Mouse (Mus musculus): ENCODE results near the gene Slc25a26.

Slc25a26 gene
- long read RNA-seq, experiment 1, partial matches to known transcripts: 0 of 4 reads
- long read RNA-seq, experiment 1, other reads (novel, unspliced or antisense): 1 of 4 reads
- long read RNA-seq, experiment 2, partial matches to known transcripts: 0 of 2 reads
- long read RNA-seq, experiment 2, other reads (novel, unspliced or antisense): 1 of 2 reads

DNA sequence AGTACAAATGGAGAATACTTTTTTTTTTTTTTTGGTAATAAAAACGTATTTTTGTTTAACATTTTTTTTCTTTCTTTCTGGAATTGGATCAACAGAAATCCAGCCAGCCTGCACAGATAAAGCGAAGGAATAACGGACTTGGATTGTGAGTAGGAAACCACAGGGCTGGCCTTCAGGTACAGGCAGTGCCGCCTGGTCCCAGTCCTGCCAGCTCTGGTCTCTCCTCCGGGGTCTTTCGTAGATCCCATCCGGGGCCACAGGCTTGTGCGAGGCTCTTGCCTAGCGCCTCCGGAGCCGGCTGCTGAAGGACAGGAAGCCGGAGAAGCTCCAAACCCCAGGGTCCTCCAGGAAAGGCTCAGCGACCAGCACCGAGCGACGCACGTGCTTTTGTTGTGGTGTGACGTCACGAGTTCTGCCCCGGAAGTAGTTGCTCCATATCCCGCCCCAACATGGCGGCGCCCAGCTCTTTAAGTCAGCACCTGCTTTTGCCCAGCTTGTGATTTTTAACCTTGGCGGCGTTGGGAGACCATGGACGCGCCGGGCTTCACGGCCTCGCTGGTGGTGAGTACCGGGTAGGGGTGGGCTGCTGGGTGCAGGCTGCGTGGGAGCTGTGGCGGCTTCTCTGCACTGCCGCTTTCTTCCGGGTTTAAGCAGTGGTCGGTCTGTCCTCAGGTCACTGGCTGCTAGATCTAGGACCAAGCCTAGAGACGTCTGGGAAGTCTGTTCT, at the start of gene Slc25a26:
Gene Slc25a26, plus strand, starts transcription at position 435 of the 727 bp plus-strand sequence.
- intact Hi-C loops (cut with DNase I): no loop called here

DNA sequence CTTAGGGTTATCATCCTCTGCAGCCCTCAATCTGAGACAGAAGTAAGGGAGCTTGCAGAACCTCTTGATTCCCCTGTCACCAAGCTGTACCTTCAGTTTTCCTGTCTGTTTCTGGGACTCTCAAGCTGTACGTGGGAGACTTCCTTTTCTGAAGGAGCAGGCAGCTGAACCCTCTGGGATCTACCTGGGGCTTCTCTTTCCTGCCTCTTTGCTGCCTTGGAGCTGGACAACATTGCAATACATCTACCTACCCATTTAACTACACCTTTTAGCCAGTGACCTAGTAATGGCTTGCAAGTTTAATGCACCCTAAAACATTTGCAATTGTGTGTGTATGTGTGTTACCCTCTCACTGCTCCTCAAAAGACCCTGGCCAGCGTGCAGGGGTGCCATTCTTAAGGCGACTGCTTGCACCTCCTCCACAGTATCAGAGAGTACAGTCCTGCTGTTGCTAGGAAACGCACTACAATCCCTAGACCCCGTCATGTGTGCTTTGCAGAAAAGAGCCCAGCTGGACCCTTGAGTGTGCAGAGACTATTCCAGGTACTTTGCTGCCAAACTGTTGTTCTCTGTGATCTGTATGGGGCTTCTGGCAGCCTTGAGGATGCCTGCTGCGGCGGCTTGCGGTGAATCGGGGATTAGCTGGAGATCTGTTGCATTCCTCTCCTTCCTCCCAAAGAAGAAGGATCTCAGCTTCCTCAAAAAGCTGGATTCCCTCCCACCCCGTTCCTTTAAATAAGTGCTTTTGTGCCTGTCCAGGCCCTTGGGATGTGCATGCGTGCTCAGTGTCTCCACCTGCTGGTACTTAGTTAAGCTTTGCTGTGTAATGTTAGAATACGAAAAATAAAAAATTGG, 35.9 kb upstream of the Slc25a26 start:
- intact Hi-C loops (cut with DNase I): loop anchor here (2.0 kb wide), 1 partner anchor 383 kb away; no protein-coding TSS in a partner anchor

DNA sequence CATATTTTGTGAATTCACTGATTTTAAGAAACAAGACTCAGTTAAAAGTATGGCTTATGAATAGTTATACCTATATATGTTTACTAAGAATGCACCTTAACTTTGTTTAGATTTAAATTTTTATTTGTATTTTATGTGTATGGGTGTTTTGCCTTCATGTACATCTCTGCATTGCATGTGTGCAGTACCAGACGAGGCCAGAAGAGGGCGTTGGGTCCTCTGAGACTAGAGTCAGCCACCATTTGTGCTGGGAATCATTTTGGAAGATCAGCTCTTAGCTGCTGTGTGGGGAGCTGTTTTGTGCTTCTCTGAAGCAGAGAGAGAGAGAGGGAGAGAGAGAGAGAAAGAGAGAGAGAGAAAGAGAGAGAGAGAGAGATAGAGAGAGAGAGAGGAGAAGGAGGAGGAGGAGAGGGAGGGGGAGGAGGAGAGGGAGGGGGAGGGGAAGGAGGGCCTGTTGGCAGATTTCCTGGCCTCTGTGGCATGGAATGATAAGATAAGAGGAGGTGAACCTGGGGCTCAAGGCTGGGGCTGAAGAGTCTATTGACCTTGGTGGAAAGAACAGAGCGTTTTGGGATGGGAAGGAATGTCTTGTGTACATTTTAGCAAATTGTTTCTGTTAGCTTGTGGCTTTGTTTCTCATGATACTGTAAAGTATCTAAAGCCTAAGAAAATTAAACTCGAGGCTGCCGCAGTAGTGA, 33.5 kb upstream of the Slc25a26 start:
- intact Hi-C loops (cut with DNase I): no loop called here

DNA sequence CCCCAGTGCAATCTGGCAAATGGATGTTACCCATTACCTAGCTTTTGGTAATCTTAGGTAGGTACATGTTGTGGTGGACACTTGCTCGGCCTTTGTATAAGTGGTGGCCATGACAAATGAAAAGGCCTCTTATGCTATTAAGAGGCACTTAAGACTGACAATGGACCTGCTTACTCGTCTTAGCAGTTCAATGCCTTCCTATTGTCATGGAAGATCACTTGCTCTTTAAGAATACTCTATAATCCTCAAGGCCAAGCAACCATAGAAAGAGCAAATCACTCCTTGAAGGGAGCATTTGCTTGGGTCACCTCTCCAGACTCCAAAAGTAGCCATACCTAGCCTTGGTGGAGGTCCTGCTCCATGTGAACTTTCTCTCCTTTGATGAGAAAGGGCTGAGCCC, 7.4 kb upstream of the Slc25a26 start:
- intact Hi-C loops (cut with DNase I): no loop called here

DNA sequence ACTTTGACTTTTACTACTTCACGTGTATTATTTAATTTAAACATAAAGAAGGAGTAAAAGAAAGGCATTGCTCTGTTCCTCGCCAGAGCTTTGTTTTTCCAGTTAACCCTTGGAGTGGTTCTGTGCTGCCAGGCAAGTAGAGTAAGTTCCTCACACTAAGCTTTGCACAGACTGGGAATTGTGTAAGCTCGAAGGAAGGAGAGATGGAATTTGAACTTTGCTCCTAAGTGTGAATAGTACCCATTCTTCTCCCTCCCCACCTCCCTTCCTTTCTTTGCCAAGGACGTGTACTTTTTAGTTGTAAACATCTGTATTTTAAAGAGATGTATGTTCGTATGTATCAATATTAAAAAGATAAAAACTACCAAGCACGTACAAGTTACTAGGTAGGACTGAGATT, 3.8 kb downstream of the Slc25a26 start:
- intact Hi-C loops (cut with DNase I): no loop called here

DNA sequence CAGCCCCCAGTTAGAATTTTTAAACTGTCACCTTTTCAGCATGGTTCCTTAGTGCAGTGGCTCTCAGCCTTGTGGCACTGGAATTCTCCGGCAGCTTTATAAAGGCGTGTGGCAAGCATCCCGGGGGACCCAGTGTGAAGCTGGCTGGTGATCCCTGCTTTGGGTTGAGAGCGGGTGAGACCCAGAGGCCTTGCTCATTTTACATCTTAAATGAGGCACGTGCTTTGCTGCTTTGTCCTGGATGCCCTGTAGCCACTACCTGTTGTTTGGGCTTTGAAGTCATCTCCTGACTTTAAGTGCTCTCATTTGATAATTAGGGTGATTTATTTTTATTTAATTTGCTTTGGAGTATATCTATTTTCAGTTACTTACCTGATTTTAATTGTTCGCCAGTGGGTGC, 7.8 kb downstream of the Slc25a26 start:
- intact Hi-C loops (cut with DNase I): no loop called here

DNA sequence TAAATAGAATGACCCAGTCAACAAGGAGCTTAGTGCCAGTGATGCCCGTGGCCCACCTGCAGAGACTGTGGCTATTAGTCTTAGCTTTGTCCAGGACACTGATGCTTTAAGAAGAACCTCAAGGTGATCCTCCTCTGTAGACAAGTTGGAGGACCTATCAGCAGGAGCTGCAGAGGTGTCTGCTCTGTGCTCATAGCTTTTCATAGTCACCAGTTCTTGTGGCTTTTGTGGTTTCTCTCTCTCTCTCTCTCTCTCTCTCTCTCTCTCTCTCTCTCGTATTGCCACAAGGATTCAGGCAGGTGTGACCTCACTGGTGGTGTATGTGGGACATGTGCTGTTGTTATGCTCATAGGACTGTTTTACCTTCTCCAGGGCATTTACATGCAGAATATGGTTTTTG, 8.7 kb downstream of the Slc25a26 start:
- intact Hi-C loops (cut with DNase I): no loop called here

DNA sequence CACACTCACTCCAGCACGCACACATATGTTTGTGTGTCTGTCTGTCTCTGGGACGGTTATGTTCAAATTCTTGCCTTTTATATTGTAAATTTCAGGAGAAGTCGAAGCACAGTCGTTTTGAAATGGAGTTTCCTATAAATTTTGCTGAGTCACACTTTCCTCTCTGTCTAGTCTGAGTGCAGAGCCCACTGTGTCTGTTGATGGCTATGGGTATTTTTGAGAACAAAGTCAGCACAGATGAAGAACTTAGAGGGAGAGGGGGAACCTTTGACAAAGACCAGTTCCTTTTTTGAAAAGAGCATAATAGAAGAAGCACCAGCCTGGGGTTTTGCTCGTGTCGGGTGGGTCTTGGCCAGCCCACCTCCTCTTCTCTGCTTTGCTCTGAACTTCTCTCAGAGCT, 9.1 kb downstream of the Slc25a26 start:
- intact Hi-C loops (cut with DNase I): no loop called here

DNA sequence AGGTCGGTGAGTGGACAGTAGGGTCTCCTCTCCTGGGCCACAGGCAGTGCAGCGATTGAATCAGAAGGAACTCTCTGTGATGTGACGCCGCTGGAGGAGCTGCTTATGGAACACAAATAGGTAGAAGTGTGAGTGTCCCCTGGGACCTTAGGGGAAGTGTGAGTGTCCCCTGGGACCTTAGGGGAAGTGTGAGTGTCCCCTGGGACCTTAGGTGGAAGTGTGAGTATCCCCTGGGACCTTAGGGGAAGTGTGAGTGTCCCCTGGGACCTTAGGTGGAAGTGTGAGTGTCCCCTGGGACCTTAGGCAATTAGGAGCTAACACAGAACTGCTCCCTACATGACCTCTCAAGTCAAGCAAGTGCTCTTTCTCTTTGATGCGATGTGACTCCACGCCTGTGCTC, 18.0 kb downstream of the Slc25a26 start:
- intact Hi-C loops (cut with DNase I): no loop called here

DNA sequence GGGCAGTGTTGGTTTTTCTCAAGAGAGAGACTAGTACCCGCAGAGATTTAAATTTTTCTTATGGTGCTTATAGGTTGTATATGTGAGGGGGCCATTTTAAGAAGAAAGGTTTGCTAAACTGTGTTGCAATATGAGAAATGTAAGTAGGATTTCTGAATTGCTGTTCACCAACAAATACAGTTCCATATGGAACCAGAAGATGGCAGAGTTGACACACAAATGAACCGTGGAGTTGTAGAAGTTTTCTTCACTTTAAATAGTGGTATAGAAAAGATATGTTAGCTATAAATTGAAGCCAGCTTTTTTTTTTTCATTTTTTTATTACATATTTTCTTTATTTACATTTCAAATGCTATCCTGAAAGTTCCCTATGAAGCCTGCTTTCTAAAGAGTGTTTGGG, 24.2 kb downstream of the Slc25a26 start:
- intact Hi-C loops (cut with DNase I): loop anchor here (5.0 kb wide), 1 partner anchor 463 kb away; no protein-coding TSS in a partner anchor

DNA sequence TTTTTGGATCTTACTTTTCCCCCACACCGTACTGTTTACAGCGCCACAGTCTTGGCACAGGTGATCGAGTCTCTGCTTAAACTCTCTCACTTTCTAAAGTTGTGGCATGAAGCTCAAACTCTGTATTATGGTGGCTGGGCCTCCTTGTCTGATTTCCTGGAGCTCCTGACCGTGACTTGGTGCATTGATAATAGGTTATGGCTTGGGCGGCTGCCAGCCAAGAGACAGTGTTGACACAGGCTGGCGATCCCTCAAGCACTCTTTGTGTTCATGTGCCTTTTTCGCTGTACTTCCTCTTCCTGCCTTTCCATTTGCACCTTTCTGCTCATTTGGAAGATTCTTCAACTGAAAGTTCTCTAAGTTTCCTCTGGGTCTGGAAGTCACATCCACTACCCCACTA, 30.6 kb downstream of the Slc25a26 start:
- intact Hi-C loops (cut with DNase I): no loop called here

DNA sequence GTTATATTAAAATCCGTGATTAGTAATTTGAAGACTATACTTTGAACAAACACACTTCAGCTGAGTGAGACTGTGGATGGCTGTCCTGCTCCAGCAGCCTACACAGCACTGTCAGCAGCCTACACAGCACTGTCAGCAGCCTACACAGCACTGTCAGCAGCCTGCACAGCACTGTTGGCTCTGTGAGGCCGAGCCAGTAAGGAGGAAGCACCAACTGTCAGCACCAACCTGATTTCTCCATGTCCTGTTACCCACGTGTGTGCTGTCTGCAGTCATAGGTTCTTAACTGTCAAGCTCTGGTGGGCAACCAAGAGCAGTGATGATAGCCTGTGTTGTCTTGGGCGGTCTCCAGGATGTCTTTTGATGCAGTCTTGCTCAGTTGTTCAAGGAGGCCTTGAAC, 32.0 kb downstream of the Slc25a26 start:
- intact Hi-C loops (cut with DNase I): no loop called here

DNA sequence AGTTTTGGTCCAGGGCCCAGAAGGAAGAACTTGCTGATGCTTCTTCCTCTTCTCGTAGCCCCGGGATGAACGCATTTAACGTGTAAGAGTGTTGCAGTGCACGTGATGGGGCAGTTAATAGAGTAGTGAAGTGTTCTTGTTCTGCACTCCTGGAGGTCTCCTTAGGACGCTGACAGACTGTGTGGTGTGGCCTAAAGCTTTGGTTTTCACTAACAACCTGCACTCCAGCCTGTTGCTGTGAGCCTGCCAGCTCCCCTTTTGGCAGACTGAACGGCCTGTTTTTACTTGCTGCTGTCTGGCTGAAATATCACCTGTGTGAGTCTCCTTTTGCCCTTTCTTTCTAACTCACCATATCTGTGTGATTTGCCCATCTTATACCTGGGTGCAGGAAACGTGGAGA, 36.3 kb downstream of the Slc25a26 start:
- intact Hi-C loops (cut with DNase I): no loop called here

DNA sequence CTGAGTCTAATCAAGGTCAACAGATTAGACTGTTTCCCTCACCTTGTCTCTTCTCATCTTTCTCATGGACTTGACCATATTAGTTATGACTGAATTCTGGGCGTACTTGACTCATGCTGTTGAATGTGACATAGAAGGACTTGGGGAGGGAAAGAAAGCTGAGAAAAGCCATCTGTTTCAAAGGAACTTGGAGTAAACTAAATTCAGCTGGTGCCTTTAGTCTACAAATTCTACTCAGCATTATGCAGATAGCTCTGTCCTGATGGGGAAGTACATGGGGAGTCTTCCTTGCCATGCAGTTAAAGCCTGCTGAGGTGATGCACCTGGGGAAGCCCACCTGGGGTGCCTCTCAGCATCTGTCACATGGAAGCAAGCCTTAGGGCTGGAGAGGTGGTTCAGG, 37.5 kb downstream of the Slc25a26 start:
- intact Hi-C loops (cut with DNase I): no loop called here

DNA sequence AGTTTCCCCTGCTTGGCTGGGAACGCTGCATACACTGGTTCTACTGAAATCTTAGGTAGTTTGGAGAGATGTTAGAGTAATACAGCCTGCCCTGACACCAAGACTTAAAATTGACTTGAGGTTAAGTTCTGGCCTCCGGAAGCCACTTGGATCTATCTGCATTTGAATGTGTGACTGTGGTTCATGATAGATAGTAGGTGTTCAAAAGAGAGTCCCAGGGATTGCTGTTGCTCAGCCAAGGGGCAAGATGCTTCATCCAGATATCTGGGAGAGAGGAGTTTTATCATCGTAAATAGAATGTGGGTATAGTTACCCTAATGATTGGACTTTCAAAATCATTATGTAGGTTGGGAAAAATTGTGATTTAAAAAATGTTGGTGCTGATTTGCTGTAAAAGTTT, 40.0 kb downstream of the Slc25a26 start:
- intact Hi-C loops (cut with DNase I): loop anchor here (5.0 kb wide), 1 partner anchor 427 kb away; no protein-coding TSS in a partner anchor

DNA sequence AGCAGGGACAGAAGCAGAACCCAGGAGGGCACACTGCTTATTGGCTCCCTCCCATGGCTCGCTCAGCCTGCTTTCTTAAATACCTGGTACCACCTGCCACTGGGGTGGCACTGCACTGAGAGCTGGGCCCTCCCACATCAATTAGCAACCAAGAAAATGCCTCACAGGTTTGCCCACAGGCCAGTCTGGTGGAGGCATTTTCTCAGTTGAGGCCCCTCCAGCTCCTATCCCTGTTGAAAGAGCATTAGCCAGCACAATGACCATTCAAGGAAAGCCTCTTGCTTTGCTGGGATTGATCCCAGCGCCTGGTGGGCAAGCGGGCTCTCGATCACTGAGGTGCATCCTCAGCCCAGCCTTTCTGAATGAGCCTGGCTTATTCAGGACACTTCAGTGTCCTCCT, 40.5 kb downstream of the Slc25a26 start:
- intact Hi-C loops (cut with DNase I): loop anchor here (5.0 kb wide), 1 partner anchor 427 kb away; no protein-coding TSS in a partner anchor

DNA sequence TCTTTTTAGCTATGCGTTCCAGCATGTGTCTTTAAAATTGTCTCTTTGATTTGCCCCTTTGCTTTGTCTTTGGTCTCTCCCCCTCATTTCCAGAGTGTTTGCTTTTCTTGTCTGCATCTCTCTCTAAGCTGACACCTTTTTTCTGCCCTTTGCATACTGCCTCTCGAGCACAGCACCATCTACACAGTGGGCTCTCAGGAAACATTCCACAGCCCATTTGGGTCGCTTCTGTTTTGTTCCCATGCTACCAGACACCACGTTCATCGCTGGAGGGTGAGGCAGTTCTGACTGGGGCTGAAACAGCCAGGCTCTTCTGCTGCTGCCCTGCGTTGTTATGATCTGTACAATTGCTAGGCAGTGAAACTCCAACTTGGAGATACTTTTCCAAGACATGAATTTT, 41.0 kb downstream of the Slc25a26 start:
- intact Hi-C loops (cut with DNase I): loop anchor here (5.0 kb wide), 1 partner anchor 426 kb away; no protein-coding TSS in a partner anchor

DNA sequence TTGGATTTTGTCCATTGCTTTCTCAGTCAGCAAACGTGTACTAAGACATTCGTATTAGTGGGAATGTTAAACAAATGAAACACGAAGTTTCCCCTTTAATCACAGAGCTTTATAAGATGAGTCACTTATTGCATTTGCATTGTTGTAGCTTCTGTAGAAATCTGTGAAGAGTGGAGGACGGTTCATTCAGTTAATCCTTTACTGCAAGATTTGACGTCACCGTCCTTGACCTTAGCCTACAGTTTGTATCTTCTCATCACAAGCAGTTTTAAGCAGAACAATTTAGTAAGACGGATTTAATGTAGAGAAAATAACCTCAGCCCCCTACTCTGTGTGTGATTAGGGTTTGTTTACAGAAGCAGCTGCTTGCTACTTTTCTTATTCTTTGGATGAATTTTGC, 41.7 kb downstream of the Slc25a26 start:
- intact Hi-C loops (cut with DNase I): loop anchor here (5.0 kb wide), 1 partner anchor 425 kb away; no protein-coding TSS in a partner anchor

DNA sequence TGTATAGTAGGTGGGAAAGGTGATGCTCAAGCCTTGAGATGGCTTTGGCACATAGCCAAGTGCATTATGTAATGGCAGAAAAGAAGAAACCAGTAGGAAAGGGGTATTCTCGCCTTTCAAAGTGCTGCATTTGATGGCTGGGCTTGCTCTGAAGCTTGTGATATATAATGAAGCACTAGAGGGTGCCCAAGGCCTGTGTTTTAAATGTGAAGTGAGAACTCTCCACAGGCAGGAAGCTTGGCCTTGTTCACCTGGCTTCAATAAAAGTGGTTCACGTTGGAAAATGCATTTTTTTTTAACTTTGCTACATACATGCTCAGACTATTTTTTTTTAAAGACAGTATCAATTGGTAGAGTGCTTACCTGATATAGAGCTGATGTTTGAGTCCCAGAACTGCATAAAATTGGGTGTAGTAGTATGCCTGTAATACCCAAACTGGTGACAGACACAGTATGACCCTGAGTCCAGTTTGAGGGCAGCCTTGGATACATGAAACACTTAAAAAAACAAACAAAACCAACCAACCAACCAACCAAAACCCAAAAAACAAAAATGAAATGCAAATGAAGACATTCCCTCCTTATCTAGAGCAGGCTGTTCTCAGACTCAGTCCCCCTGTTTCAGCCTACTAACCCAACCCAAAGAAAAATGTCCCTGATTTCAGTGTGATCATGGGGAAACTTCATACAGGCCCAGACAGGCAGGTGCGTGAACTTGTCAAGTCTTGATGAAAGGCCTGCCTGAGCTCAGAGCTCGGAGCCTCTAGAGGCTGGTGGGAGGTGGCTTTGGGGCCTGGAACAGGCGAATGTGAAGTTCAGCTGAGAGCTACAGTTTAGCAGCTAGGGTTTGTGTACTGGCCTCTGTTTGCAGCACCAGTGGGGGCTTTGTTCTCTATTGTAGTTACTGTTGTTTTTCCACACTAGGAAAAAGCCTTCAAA, 44.0 kb downstream of the Slc25a26 start:
- intact Hi-C loops (cut with DNase I): loop anchor here (2.0 to 5.0 kb wide), 2 partner anchors 423 to 443 kb away; no protein-coding TSS in a partner anchor

DNA sequence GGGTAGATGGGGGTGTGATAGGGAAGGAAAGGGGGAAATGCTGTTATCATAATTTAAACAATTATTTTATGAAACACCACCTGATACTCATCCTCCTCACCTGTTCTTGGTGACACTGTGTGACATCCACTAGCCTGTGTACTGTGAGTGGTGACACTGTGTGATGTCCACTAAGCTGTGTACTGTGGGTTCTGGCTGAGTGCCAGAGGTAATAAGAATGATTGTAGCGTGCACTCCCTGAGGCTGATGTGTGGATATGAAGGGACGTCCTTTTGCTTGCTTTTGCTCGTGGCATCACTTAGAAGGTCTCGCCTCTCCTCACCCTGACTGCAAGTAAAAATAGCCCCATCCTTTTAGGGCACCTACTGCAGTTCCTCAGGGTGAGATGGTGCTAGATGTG, 47.1 kb downstream of the Slc25a26 start:
- intact Hi-C loops (cut with DNase I): no loop called here

All from adrenal gland (tissue).